Mouse (Mus musculus) heart, postnatal 0 days (tissue): Measurements from ENCODE around the gene Nisch. TPM values are rescaled to one million over a fixed set of nuclear protein-coding genes. Genes with fewer than 3 reads are reported as not detected.

Experiments used
- ATAC-seq: fragments of 200-750 bp; cut with Nextera tagmentation; 2 replicates; pipeline ENCODE4 v1.8.0; 2017; ENCODE audit warnings: low read depth, moderate number of reproducible peaks, moderate library complexity; ENCODE audit not compliant: insufficient read depth
- DNase-seq: peaks from one replicate; pipeline ENCODE4 v3.0.0-alpha.2; 2016; ENCODE audit warnings: low spot score
- H3K27ac ChIP-seq: fragments of 300-500 bp; sonication (generic); 2 replicates; pipeline ENCODE4 v1.5.1; 2014; ENCODE audit warnings: low read depth, mild to moderate bottlenecking
- H3K27me3 ChIP-seq: fragments of 300-500 bp; sonication (generic); 2 replicates; pipeline ENCODE4 v1.6.1; 2014; ENCODE audit warnings: low read length, mixed read lengths; ENCODE audit not compliant: control insufficient read depth, insufficient read depth
- H3K36me3 ChIP-seq: fragments of 300-500 bp; sonication (generic); replicated peaks from 2 replicates; pipeline ENCODE4 v1.6.1; 2014; ENCODE audit warnings: low read length, mixed read lengths; ENCODE audit not compliant: control insufficient read depth, insufficient read depth
- H3K4me1 ChIP-seq: fragments of 300-500 bp; sonication (generic); 2 replicates; pipeline ENCODE4 v1.6.1; 2014; ENCODE audit warnings: antibody characterized with exemption; ENCODE audit not compliant: control insufficient read depth, insufficient read depth
- H3K4me2 ChIP-seq: fragments of 300-500 bp; sonication (generic); 2 replicates; pipeline ENCODE4 v1.6.1; 2014; ENCODE audit warnings: low read depth, mild to moderate bottlenecking, low read length, moderate library complexity
- H3K4me3 ChIP-seq: fragments of 300-500 bp; sonication (generic); 2 replicates; pipeline ENCODE4 v1.5.1; 2014; ENCODE audit warnings: low read depth, low read length
- H3K9ac ChIP-seq: fragments of 300-500 bp; sonication (generic); replicated peaks from 2 replicates; pipeline ENCODE4 v1.6.1; 2014; ENCODE audit warnings: low read depth, low read length, mixed read lengths
- H3K9me3 ChIP-seq: fragments of 300-500 bp; sonication (generic); replicated peaks from 2 replicates; pipeline ENCODE4 v1.6.1; 2016; ENCODE audit warnings: low read length; ENCODE audit not compliant: control insufficient read depth
- CTCF ChIP-seq: IDR thresholded peaks from 2 replicates; pipeline ENCODE4 v1.5.1; 2016; ENCODE audit warnings: antibody characterized with exemption, control low read depth, low read depth
- EP300 ChIP-seq: IDR thresholded peaks from 2 replicates; pipeline ENCODE4 v1.6.1; 2016; ENCODE audit warnings: antibody characterized with exemption, low read depth
- WGBS: fragments of 180-500 bp; shearing (Covaris S2); extraction: QIAGEN DNeasy Blood & Tissue Kit; methylation state at CpG from one replicate; pipeline ENCODE4 v1.1.7; 2014; 5-methylcytosine and 5-hydroxymethylcytosine counted together
- polyA plus RNA-seq: library from polyadenylated mRNA; unstranded; fragments of >200 nt; fragmentation: Nextera tagmentation; extraction: Ambion mirVana; gene quantifications from 2 replicates; pipeline ENCODE4 v1.2.1, GENCODE M21; 2015
- total RNA-seq: library from RNA; depleted of rRNA; stranded (reverse); fragments of >200 nt; gene quantifications from 2 replicates; pipeline ENCODE4 v1.2.3, GENCODE M21; 2014; ENCODE audit warnings: low replicate concordance

Nisch gene
- total and polyA plus RNA-seq, 2 experiments from 2014 or later: 171 to 338 TPM

- Histone ChIP-seq H3K4me3 (no peak overlapping the region), H3K9me3 (no peaks in the 10 kb centered on the region), H3K4me1 (peaks cover 20% of the 10 kb centered on the region), H3K27me3 (no peaks in the 10 kb centered on the region), H3K9ac (no peak overlapping the region), H3K27ac (no peak overlapping the region), H3K4me2 (no peak overlapping the region), H3K36me3 (peaks cover 64% of the 10 kb centered on the region)
- ATAC-seq (no peak), DNase-seq (no peak)
- WGBS: 85% methylated on average over 26 of the region's 26 CpGs
- TF ChIP-seq CTCF (no peak), EP300 (no peak)
Observed at GRCm38 (mm10) chr14:31136411-31137280, 80.1 kb downstream of the Nisch start.

- no peak overlapping the region for H3K4me2 ChIP-seq
- no peaks in the 10 kb centered on the region for H3K27me3 ChIP-seq
- no peak overlapping the region for H3K4me3 ChIP-seq
- no peak for TF ChIP-seq CTCF
- TF ChIP-seq EP300: no peak
- WGBS: 93% methylated on average over 34 of the region's 34 CpGs
- no peak for DNase-seq
- H3K9ac ChIP-seq: no peak overlapping the region
- no peak overlapping the region for H3K27ac ChIP-seq
- H3K36me3 ChIP-seq: peaks cover 56% of the 10 kb centered on the region
- no peak for ATAC-seq
- no peaks in the 10 kb centered on the region for H3K9me3 ChIP-seq
- H3K4me1 ChIP-seq: peaks cover 23% of the 10 kb centered on the region
Observed at GRCm38 (mm10) chr14:31135495-31136410, 81.0 kb downstream of the Nisch start.

- DNase-seq (no peak), ATAC-seq (no peak)
- no peak for TF ChIP-seq CTCF
- no peak for TF ChIP-seq EP300
- 65% methylated on average over 25 of the region's 25 CpGs for WGBS
- H3K4me2 ChIP-seq: 0 out of 2 replicates have a peak overlapping the region, but pooled peaks have one; percentile 2
- H3K36me3 ChIP-seq: peaks cover 42% of the 10 kb centered on the region
- H3K9me3 ChIP-seq: no peaks in the 10 kb centered on the region
- H3K27me3 ChIP-seq: no peaks in the 10 kb centered on the region
- peaks cover 33% of the 10 kb centered on the region for H3K4me1 ChIP-seq
- 0 out of 2 replicates have a peak overlapping the region, but pooled peaks have one; percentile 26 for H3K9ac ChIP-seq
- peak overlapping the region; percentile 50; the same call in 1 of the 2 replicates for H3K27ac ChIP-seq
- H3K4me3 ChIP-seq: no peak overlapping the region
Observed at GRCm38 (mm10) chr14:31134015-31135000, 82.4 kb downstream of the Nisch start.

DNA sequence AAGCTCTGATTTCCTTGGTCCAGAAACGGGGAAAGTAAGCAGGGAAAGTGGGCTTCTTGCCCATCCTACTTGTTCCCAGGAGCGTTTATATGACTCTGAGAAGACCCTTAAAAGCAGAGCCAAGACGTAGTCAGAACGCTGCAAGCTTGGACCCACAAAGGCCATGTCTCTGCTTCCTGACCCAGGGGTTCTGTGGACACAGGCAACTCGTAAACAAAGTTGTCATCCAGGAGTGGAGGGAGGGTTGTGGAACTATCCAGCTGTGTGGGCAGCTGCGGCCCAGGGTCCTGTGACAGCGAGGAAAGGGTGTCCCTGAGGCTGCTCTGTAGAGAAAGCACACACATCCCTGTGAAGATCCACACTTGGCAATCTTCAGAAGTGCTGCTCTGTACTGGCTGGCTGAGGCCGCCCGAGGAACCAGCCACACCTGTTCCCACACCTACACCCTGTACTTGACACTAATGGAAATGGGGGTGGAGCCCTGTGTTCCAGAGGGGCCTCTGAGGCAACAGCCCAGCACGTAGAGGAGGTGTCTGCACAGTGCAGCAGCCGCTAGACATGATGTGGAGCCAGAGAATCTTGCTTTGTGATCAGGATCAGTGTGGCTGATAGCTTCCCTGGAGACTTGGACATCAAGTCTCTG is 83.6 kb downstream of the Nisch start:
- no peaks in the 10 kb centered on the region for H3K9me3 ChIP-seq
- H3K27ac ChIP-seq: peak overlapping the region; percentile 8; the same call in 1 of the 2 replicates
- 57% methylated on average over 11 of the region's 11 CpGs for WGBS
- H3K9ac ChIP-seq: no peak overlapping the region
- peaks cover 35% of the 10 kb centered on the region for H3K4me1 ChIP-seq
- ATAC-seq (no peak), DNase-seq (no peak)
- H3K36me3 ChIP-seq: peaks cover 30% of the 10 kb centered on the region
- peak overlapping the region; percentile 2; the same call in 1 of the 2 replicates for H3K4me2 ChIP-seq
- no peak overlapping the region for H3K4me3 ChIP-seq
- TF ChIP-seq CTCF (no peak), EP300 (no peak)
- H3K27me3 ChIP-seq: no peaks in the 10 kb centered on the region
